Mouse (Mus musculus) neural tube, embryonic 14.5 days (tissue): ENCODE measurements around the gene Pnma5. TPM values are rescaled to one million over a fixed set of nuclear protein-coding genes. Genes with fewer than 3 reads are reported as not detected.
"Not testable (repeated sequence)": the region's sequence is repeated elsewhere in the genome, so short reads cannot be mapped to it uniquely, and the experiment has no call there.

Experiments
- ATAC-seq: fragments of 200-750 bp; cut with Nextera tagmentation; 2 replicates; pipeline ENCODE4 v1.8.0; 2017; ENCODE audit warnings: low read depth, mild to moderate bottlenecking, moderate TSS enrichment, moderate library complexity
- H3K27ac ChIP-seq: fragments of 300-500 bp; sonication (generic); 2 replicates; pipeline ENCODE4 v1.5.1; 2014; ENCODE audit warnings: low read depth, mild to moderate bottlenecking, control low read depth, low read length, moderate library complexity, mixed read lengths
- H3K27me3 ChIP-seq: fragments of 300-500 bp; sonication (generic); 2 replicates; pipeline ENCODE4 v1.6.1; 2014; ENCODE audit warnings: low read length; ENCODE audit not compliant: control insufficient read depth, insufficient read depth
- H3K36me3 ChIP-seq: fragments of 300-500 bp; sonication (generic); 2 replicates; pipeline ENCODE4 v1.6.1; 2014; ENCODE audit warnings: low read length, mixed read lengths; ENCODE audit not compliant: control insufficient read depth, insufficient read depth
- H3K4me1 ChIP-seq: fragments of 300-500 bp; sonication (generic); 2 replicates; pipeline ENCODE4 v1.6.1; 2014; ENCODE audit warnings: low read length; ENCODE audit not compliant: control insufficient read depth, insufficient read depth
- H3K4me2 ChIP-seq: fragments of 300-500 bp; sonication (generic); 2 replicates; pipeline ENCODE4 v1.6.1; 2014; ENCODE audit warnings: mild to moderate bottlenecking, low read depth, low read length, control low read depth
- H3K4me3 ChIP-seq: fragments of 300-500 bp; sonication (generic); 2 replicates; pipeline ENCODE4 v1.5.1; 2014; ENCODE audit warnings: low read depth, low read length, control low read depth, mixed read lengths
- H3K9ac ChIP-seq: fragments of 300-500 bp; sonication (generic); replicated peaks from 2 replicates; pipeline ENCODE4 v1.6.1; 2014; ENCODE audit warnings: low read depth, mild to moderate bottlenecking, control low read depth, low read length, mixed read lengths
- H3K9me3 ChIP-seq: fragments of 300-500 bp; sonication (generic); 2 replicates; pipeline ENCODE4 v1.6.1; 2016; ENCODE audit warnings: low read length; ENCODE audit not compliant: control insufficient read depth
- WGBS: fragments of 180-500 bp; shearing (Covaris S2); extraction: QIAGEN DNeasy Blood & Tissue Kit; methylation state at CpG from one replicate; pipeline ENCODE4 v1.1.7; 2014; 5-methylcytosine and 5-hydroxymethylcytosine counted together
- polyA plus RNA-seq: library from polyadenylated mRNA; unstranded; fragments of >200 nt; fragmentation: Nextera tagmentation; extraction: Ambion mirVana; gene quantifications from 2 replicates; pipeline ENCODE4 v1.2.1, GENCODE M21; 2014

Pnma5 gene
- 0.12 and 0.19 TPM in 2 replicates for polyA plus RNA-seq

- Histone ChIP-seq H3K4me2 (no peak within 1 kb of the TSS), H3K9me3 (no peaks in the 10 kb centered on the region), H3K36me3 (no peaks in the 10 kb centered on the region), H3K4me1 (no peaks in the 10 kb centered on the region), H3K27ac (no peak within 1 kb of the TSS), H3K27me3 (no peaks in the 10 kb centered on the region), H3K4me3 (no peak within 1 kb of the TSS), H3K9ac (no peak within 1 kb of the TSS)
- 74% methylated on average over 1 of the region's 1 CpGs for WGBS
- no peak for ATAC-seq
Measured at GRCm38 (mm10) chrX:73037003-73037402, at the start of gene Pnma5. TSS of gene Pnma5 (minus strand) at chrX:73037103.

- ATAC-seq, H3K4me1 ChIP-seq, H3K36me3 ChIP-seq: not testable (repeated sequence)
Measured at GRCm38 (mm10) chrX:73082267-73083055, 45.6 kb upstream of the Pnma5 start, which contains the start of gene Xlr4a. TSS of gene Xlr4a (minus strand) at chrX:73082478.

GRCm38 (mm10) chrX:73066765-73067312, 29.9 kb upstream of the Pnma5 start:
- not testable (repeated sequence) for H3K9ac ChIP-seq, H3K4me3 ChIP-seq, ATAC-seq, H3K4me2 ChIP-seq, H3K27ac ChIP-seq, H3K36me3 ChIP-seq, H3K27me3 ChIP-seq, H3K4me1 ChIP-seq, H3K9me3 ChIP-seq
- no CpG with 5 or more reads among the region's 5 CpGs for WGBS

More at GRCm38 (mm10) chrX:73082267-73083055, 45.6 kb upstream of the Pnma5 start, which contains the start of gene Xlr4a:
- not testable (repeated sequence) for H3K9me3 ChIP-seq, H3K27ac ChIP-seq, H3K4me3 ChIP-seq, H3K27me3 ChIP-seq, H3K4me2 ChIP-seq, H3K9ac ChIP-seq
- 86% methylated on average over 18 of the region's 19 CpGs for WGBS

GRCm38 (mm10) chrX:73064415-73064793, 27.5 kb upstream of the Pnma5 start, which contains the start of gene Pnma3:
TSS of gene Pnma3 (plus strand) at chrX:73064787.
- Histone ChIP-seq H3K27ac (no peak within 1 kb of the TSS; the same call in 1 of the 2 replicates), H3K4me1 (no peaks in the 10 kb centered on the region), H3K4me3 (peak within 1 kb of the TSS; percentile 33), H3K9me3 (no peaks in the 10 kb centered on the region), H3K9ac (0 out of 2 replicates have a peak within 1 kb of the TSS, but pooled peaks have one; percentile 41), H3K27me3 (no peaks in the 10 kb centered on the region), H3K36me3 (no peaks in the 10 kb centered on the region), H3K4me2 (peak within 1 kb of the TSS; percentile 53)
- ATAC-seq, result peak; percentile 70
- 24% methylated on average over 7 of the region's 7 CpGs for WGBS

- Histone ChIP-seq H3K4me2 (peak overlapping the region; percentile 53), H3K4me3 (peak overlapping the region; percentile 33), H3K9ac (0 out of 2 replicates have a peak overlapping the region, but pooled peaks have one; percentile 41), H3K9me3 (no peaks in the 10 kb centered on the region), H3K36me3 (no peaks in the 10 kb centered on the region), H3K27me3 (no peaks in the 10 kb centered on the region), H3K4me1 (no peaks in the 10 kb centered on the region), H3K27ac (no peak overlapping the region; the same call in 1 of the 2 replicates)
- ATAC-seq, result peak; percentile 90
- 32% methylated on average over 18 of the region's 24 CpGs for WGBS
Measured at GRCm38 (mm10) chrX:73063512-73064414, 26.9 kb upstream of the Pnma5 start.

GRCm38 (mm10) chrX:73062323-73062722, 25.4 kb upstream of the Pnma5 start:
- H3K4me1 ChIP-seq, result no peaks in the 10 kb centered on the region
- no peaks in the 10 kb centered on the region for H3K36me3 ChIP-seq
- 49% methylated on average over 5 of the region's 5 CpGs for WGBS
- no peak overlapping the region for H3K4me2 ChIP-seq
- no peak overlapping the region for H3K4me3 ChIP-seq
- no peaks in the 10 kb centered on the region for H3K9me3 ChIP-seq
- no peak for ATAC-seq
- H3K27me3 ChIP-seq, result no peaks in the 10 kb centered on the region
- H3K9ac ChIP-seq, result no peak overlapping the region
- no peak overlapping the region for H3K27ac ChIP-seq

- 92% methylated on average over 1 of the region's 1 CpGs for WGBS
- Histone ChIP-seq H3K27ac (no peak overlapping the region), H3K9ac (no peak overlapping the region), H3K4me2 (no peak overlapping the region), H3K27me3 (no peaks in the 10 kb centered on the region), H3K9me3 (no peaks in the 10 kb centered on the region), H3K36me3 (no peaks in the 10 kb centered on the region), H3K4me3 (no peak overlapping the region), H3K4me1 (no peaks in the 10 kb centered on the region)
- ATAC-seq, result no peak
Measured at GRCm38 (mm10) chrX:73061528-73061927, 24.6 kb upstream of the Pnma5 start.

- 9% methylated on average over 14 of the region's 14 CpGs for WGBS
- H3K27me3 ChIP-seq, result no peaks in the 10 kb centered on the region
Measured at GRCm38 (mm10) chrX:73053860-73054563, 17.1 kb upstream of the Pnma5 start.

More at GRCm38 (mm10) chrX:73053860-73054563, 17.1 kb upstream of the Pnma5 start:
- peak; percentile 99 for ATAC-seq
- Histone ChIP-seq H3K4me2 (0 out of 2 replicates have a peak overlapping the region, but pooled peaks have one; percentile 17), H3K9ac (no peak overlapping the region), H3K4me1 (no peaks in the 10 kb centered on the region), H3K27ac (no peak overlapping the region), H3K9me3 (no peaks in the 10 kb centered on the region), H3K4me3 (no peak overlapping the region), H3K36me3 (no peaks in the 10 kb centered on the region)
